Mouse (Mus musculus): Measurements from ENCODE around the gene Emilin1. TPM values are rescaled to one million over a fixed set of nuclear protein-coding genes. Genes with fewer than 3 reads are reported as not detected.
"Not testable (repeated sequence)": the region's sequence is repeated elsewhere in the genome, so short reads cannot be mapped to it uniquely, and the experiment has no call there.

The Emilin1 gene
- total and polyA plus RNA-seq, 2 experiments = 17.8 to 31.5 TPM

- TF ChIP-seq CTCF (IDR thresholded peaks at IDR 0.05; ENCODE audit: low read depth, low read length) = no peak; the same call in 1 of the 2 replicates
- no peak for TF ChIP-seq POLR2A (IDR thresholded peaks at IDR 0.05; ENCODE audit: extremely low read depth, insufficient read depth, low read length)
- H3K36me3 ChIP-seq (ENCODE audit: control insufficient read depth, insufficient read depth, low read length) = peaks cover 13% of the 10 kb centered on the region
- no peak overlapping the region for H3K4me3 ChIP-seq (ENCODE audit: insufficient read depth, low read depth, low read length)
- WGBS = 84% methylated on average over 5 of the region's 5 CpGs
- H3K9ac ChIP-seq (ENCODE audit: low read depth, low read length) = no peak overlapping the region
- H3K79me2 ChIP-seq (ENCODE audit: control insufficient read depth, insufficient read depth, low read length) = no peaks in the 10 kb centered on the region
- no peaks in the 10 kb centered on the region for H3K27me3 ChIP-seq (ENCODE audit: control insufficient read depth, insufficient read depth, low read length)
- DNase-seq (ENCODE audit: extremely low read depth, low read depth, low spot score) = no peak
- H3K27ac ChIP-seq (replicated peaks; ENCODE audit: insufficient read depth, low read depth, low read length) = no peak overlapping the region
- H3K4me1 ChIP-seq (ENCODE audit: control insufficient read depth, insufficient read depth, low read length) = peaks cover 2% of the 10 kb centered on the region; the same call in 1 of the 2 replicates
These were observed 33.8 kb upstream of the Emilin1 start for GRCm38 (mm10) chr5:30879347-30879943.

- H3K79me2 ChIP-seq (ENCODE audit: control insufficient read depth, insufficient read depth, low read length); H3K27ac ChIP-seq (replicated peaks; ENCODE audit: insufficient read depth, low read depth, low read length); H3K4me3 ChIP-seq (ENCODE audit: insufficient read depth, low read depth, low read length); H3K27me3 ChIP-seq (ENCODE audit: control insufficient read depth, insufficient read depth, low read length); H3K4me1 ChIP-seq (ENCODE audit: control insufficient read depth, insufficient read depth, low read length); H3K36me3 ChIP-seq (ENCODE audit: control insufficient read depth, insufficient read depth, low read length); DNase-seq (ENCODE audit: extremely low read depth, low read depth, low spot score); H3K9ac ChIP-seq (ENCODE audit: low read depth, low read length): not testable (repeated sequence)
- WGBS = 83% methylated on average over 4 of the region's 4 CpGs
These were observed 31.4 kb upstream of the Emilin1 start for GRCm38 (mm10) chr5:30881839-30882238.

- WGBS = 60% methylated on average over 4 of the region's 4 CpGs
- Histone ChIP-seq H3K27me3 (ENCODE audit: control insufficient read depth, insufficient read depth, low read length) (no peaks in the 10 kb centered on the region), H3K4me3 (ENCODE audit: insufficient read depth, low read depth, low read length) (no peak overlapping the region), H3K9ac (ENCODE audit: low read depth, low read length) (no peak overlapping the region), H3K79me2 (ENCODE audit: control insufficient read depth, insufficient read depth, low read length) (no peaks in the 10 kb centered on the region), H3K36me3 (ENCODE audit: control insufficient read depth, insufficient read depth, low read length) (no peaks in the 10 kb centered on the region), H3K27ac (replicated peaks; ENCODE audit: insufficient read depth, low read depth, low read length) (no peak overlapping the region), H3K4me1 (ENCODE audit: control insufficient read depth, insufficient read depth, low read length) (peaks cover 1% of the 10 kb centered on the region; the same call in 1 of the 2 replicates)
- no peak for TF ChIP-seq POLR2A (IDR thresholded peaks at IDR 0.05; ENCODE audit: extremely low read depth, insufficient read depth, low read length)
- no peak for TF ChIP-seq CTCF (IDR thresholded peaks at IDR 0.05; ENCODE audit: low read depth, low read length)
- DNase-seq (ENCODE audit: extremely low read depth, low read depth, low spot score) = no peak
These were observed 27.0 kb upstream of the Emilin1 start for GRCm38 (mm10) chr5:30886209-30886608.

GRCm38 (mm10) chr5:30886731-30887130 is 26.5 kb upstream of the Emilin1 start:
- no peaks in the 10 kb centered on the region for H3K79me2 ChIP-seq (ENCODE audit: control insufficient read depth, insufficient read depth, low read length)
- no peaks in the 10 kb centered on the region for H3K27me3 ChIP-seq (ENCODE audit: control insufficient read depth, insufficient read depth, low read length)
- H3K27ac ChIP-seq (replicated peaks; ENCODE audit: insufficient read depth, low read depth, low read length) = no peak overlapping the region; the same call in 1 of the 2 replicates
- TF ChIP-seq CTCF (IDR thresholded peaks at IDR 0.05; ENCODE audit: low read depth, low read length) = no peak
- no peak for TF ChIP-seq POLR2A (IDR thresholded peaks at IDR 0.05; ENCODE audit: extremely low read depth, insufficient read depth, low read length)
- no peak for DNase-seq (ENCODE audit: extremely low read depth, low read depth, low spot score)
- WGBS = 29% methylated on average over 5 of the region's 5 CpGs
- no peak overlapping the region for H3K4me3 ChIP-seq (ENCODE audit: insufficient read depth, low read depth, low read length)
- no peaks in the 10 kb centered on the region for H3K36me3 ChIP-seq (ENCODE audit: control insufficient read depth, insufficient read depth, low read length)
- no peak overlapping the region for H3K9ac ChIP-seq (ENCODE audit: low read depth, low read length)
- H3K4me1 ChIP-seq (ENCODE audit: control insufficient read depth, insufficient read depth, low read length) = peaks cover 1% of the 10 kb centered on the region; the same call in 1 of the 2 replicates

- under 1% methylated on average over 19 of the region's 19 CpGs for WGBS
- H3K36me3 ChIP-seq (ENCODE audit: control insufficient read depth, insufficient read depth, low read length) = no peaks in the 10 kb centered on the region; the same call in 1 of the 2 replicates
These were observed 25.9 kb upstream of the Emilin1 start for GRCm38 (mm10) chr5:30887331-30887761.

GRCm38 (mm10) chr5:30887858-30888336 is 25.3 kb upstream of the Emilin1 start:
- TF ChIP-seq POLR2A (IDR thresholded peaks at IDR 0.05; ENCODE audit: extremely low read depth, insufficient read depth, low read length) = no peak
- no peak for TF ChIP-seq CTCF (IDR thresholded peaks at IDR 0.05; ENCODE audit: low read depth, low read length)
- no peaks in the 10 kb centered on the region; the same call in 1 of the 2 replicates for H3K36me3 ChIP-seq (ENCODE audit: control insufficient read depth, insufficient read depth, low read length)
- no peaks in the 10 kb centered on the region for H3K27me3 ChIP-seq (ENCODE audit: control insufficient read depth, insufficient read depth, low read length)
- H3K79me2 ChIP-seq (ENCODE audit: control insufficient read depth, insufficient read depth, low read length) = no peaks in the 10 kb centered on the region
- peaks cover 1% of the 10 kb centered on the region; the same call in 1 of the 2 replicates for H3K4me1 ChIP-seq (ENCODE audit: control insufficient read depth, insufficient read depth, low read length)
- DNase-seq (ENCODE audit: extremely low read depth, low read depth, low spot score) = peak; percentile 99
- WGBS = under 1% methylated on average over 28 of the region's 28 CpGs
- H3K4me3 ChIP-seq (ENCODE audit: insufficient read depth, low read depth, low read length) = peak overlapping the region; percentile 79
- peak overlapping the region; percentile 83 for H3K27ac ChIP-seq (replicated peaks; ENCODE audit: insufficient read depth, low read depth, low read length)
- peak overlapping the region; percentile 82 for H3K9ac ChIP-seq (ENCODE audit: low read depth, low read length)

More at GRCm38 (mm10) chr5:30887331-30887761, 25.9 kb upstream of the Emilin1 start:
- Histone ChIP-seq H3K4me3 (ENCODE audit: insufficient read depth, low read depth, low read length) (peak overlapping the region; percentile 79), H3K79me2 (ENCODE audit: control insufficient read depth, insufficient read depth, low read length) (no peaks in the 10 kb centered on the region), H3K9ac (ENCODE audit: low read depth, low read length) (peak overlapping the region; percentile 82), H3K4me1 (ENCODE audit: control insufficient read depth, insufficient read depth, low read length) (peaks cover 1% of the 10 kb centered on the region; the same call in 1 of the 2 replicates), H3K27ac (replicated peaks; ENCODE audit: insufficient read depth, low read depth, low read length) (peak overlapping the region; percentile 83), H3K27me3 (ENCODE audit: control insufficient read depth, insufficient read depth, low read length) (no peaks in the 10 kb centered on the region)
- TF ChIP-seq POLR2A (IDR thresholded peaks at IDR 0.05; ENCODE audit: extremely low read depth, insufficient read depth, low read length) = peak; percentile 90
- TF ChIP-seq CTCF (IDR thresholded peaks at IDR 0.05; ENCODE audit: low read depth, low read length) = 0 out of 2 replicates have a peak, but pooled peaks have one; percentile 5
- peak; percentile 93 for DNase-seq (ENCODE audit: extremely low read depth, low read depth, low spot score)
